Mouse (Mus musculus) stomach, postnatal 0 days (tissue): Measurements from ENCODE around the gene Mast2. TPM values are rescaled to one million over a fixed set of nuclear protein-coding genes. Genes with fewer than 3 reads are reported as not detected.
A peak's percentile ranks its signal among the peaks of the same experiment; 100 is the strongest.

ENCODE experiments used
- ATAC-seq: fragments of 200-750 bp; cut with Nextera tagmentation; 2 replicates; pipeline ENCODE4 v1.8.0; 2017; ENCODE audit not compliant: low FRiP score, low TSS enrichment
- DNase-seq: peaks from one replicate; pipeline ENCODE4 v3.0.0-alpha.2; 2016; ENCODE audit warnings: low spot score
- H3K27ac ChIP-seq: fragments of 300-500 bp; sonication (generic); replicated peaks from 2 replicates; pipeline ENCODE4 v1.5.1; 2014; ENCODE audit warnings: mild to moderate bottlenecking, control low read depth
- H3K27me3 ChIP-seq: fragments of 300-500 bp; sonication (generic); 2 replicates; pipeline ENCODE4 v1.6.1; 2014; ENCODE audit warnings: low read length; ENCODE audit not compliant: control insufficient read depth, insufficient read depth
- H3K36me3 ChIP-seq: fragments of 300-500 bp; sonication (generic); 2 replicates; pipeline ENCODE4 v1.6.1; 2014; ENCODE audit warnings: low read length, mixed read lengths; ENCODE audit not compliant: control insufficient read depth, insufficient read depth
- H3K4me1 ChIP-seq: fragments of 300-500 bp; sonication (generic); replicated peaks from 2 replicates; pipeline ENCODE4 v1.6.1; 2014; ENCODE audit warnings: antibody characterized with exemption; ENCODE audit not compliant: control insufficient read depth, insufficient read depth
- H3K4me2 ChIP-seq: fragments of 300-500 bp; sonication (generic); replicated peaks from 2 replicates; pipeline ENCODE4 v1.6.1; 2014; ENCODE audit warnings: low read depth, mild to moderate bottlenecking, control low read depth, moderate library complexity
- H3K4me3 ChIP-seq: fragments of 300-500 bp; sonication (generic); 2 replicates; pipeline ENCODE4 v1.5.1; 2014; ENCODE audit warnings: low read depth, low read length, control low read depth
- H3K9ac ChIP-seq: fragments of 300-500 bp; sonication (generic); 2 replicates; pipeline ENCODE4 v1.6.1; 2014; ENCODE audit warnings: mild to moderate bottlenecking, low read length, control low read depth, mixed read lengths
- H3K9me3 ChIP-seq: fragments of 300-500 bp; sonication (generic); 2 replicates; pipeline ENCODE4 v1.6.1; 2016; ENCODE audit warnings: low read length; ENCODE audit not compliant: control insufficient read depth
- CTCF ChIP-seq: IDR thresholded peaks from 2 replicates; pipeline ENCODE4 v1.5.1; 2016; ENCODE audit warnings: antibody characterized with exemption, low read depth, mild to moderate bottlenecking, moderate library complexity
- EP300 ChIP-seq: optimal IDR thresholded peaks from 2 replicates; pipeline ENCODE3; 2016; ENCODE audit warnings: antibody characterized with exemption
- WGBS: fragments of 180-500 bp; shearing (Covaris S2); extraction: QIAGEN DNeasy Blood & Tissue Kit; methylation state at CpG from one replicate; pipeline ENCODE4 v1.1.7; 2014; 5-methylcytosine and 5-hydroxymethylcytosine counted together
- polyA plus RNA-seq: library from polyadenylated mRNA; unstranded; fragments of >200 nt; fragmentation: Nextera tagmentation; extraction: Ambion mirVana; gene quantifications from 2 replicates; pipeline ENCODE4 v1.2.1, GENCODE M21; 2015

The Mast2 gene
- polyA plus RNA-seq, 1 experiment from 2014 or later, result 5.1 TPM

GRCm38 (mm10) chr4:116405955-116406351 lies 58.0 kb downstream of the Mast2 start:
- no peak for TF ChIP-seq CTCF
- TF ChIP-seq EP300, result no peak
- no peak overlapping the region for H3K9ac ChIP-seq
- DNase-seq (no peak), ATAC-seq (no peak)
- no peak overlapping the region for H3K27ac ChIP-seq
- WGBS, result 25% methylated on average over 8 of the region's 8 CpGs
- no peak overlapping the region; the same call in 1 of the 2 replicates for H3K4me2 ChIP-seq
- H3K9me3 ChIP-seq, result no peaks in the 10 kb centered on the region
- no peaks in the 10 kb centered on the region for H3K36me3 ChIP-seq
- no peak overlapping the region for H3K4me3 ChIP-seq
- H3K27me3 ChIP-seq, result no peaks in the 10 kb centered on the region
- H3K4me1 ChIP-seq, result no peaks in the 10 kb centered on the region

GRCm38 (mm10) chr4:116405276-116405954 lies 58.6 kb downstream of the Mast2 start:
- 41% methylated on average over 7 of the region's 7 CpGs for WGBS
- Histone ChIP-seq H3K9ac (no peak overlapping the region), H3K4me2 (no peak overlapping the region; the same call in 1 of the 2 replicates), H3K4me3 (no peak overlapping the region), H3K9me3 (no peaks in the 10 kb centered on the region), H3K4me1 (no peaks in the 10 kb centered on the region), H3K27me3 (no peaks in the 10 kb centered on the region), H3K27ac (no peak overlapping the region), H3K36me3 (no peaks in the 10 kb centered on the region)
- TF ChIP-seq EP300 (no peak), CTCF (no peak)
- DNase-seq (no peak), ATAC-seq (peak; percentile 24; the same call in 1 of the 2 replicates)

DNA sequence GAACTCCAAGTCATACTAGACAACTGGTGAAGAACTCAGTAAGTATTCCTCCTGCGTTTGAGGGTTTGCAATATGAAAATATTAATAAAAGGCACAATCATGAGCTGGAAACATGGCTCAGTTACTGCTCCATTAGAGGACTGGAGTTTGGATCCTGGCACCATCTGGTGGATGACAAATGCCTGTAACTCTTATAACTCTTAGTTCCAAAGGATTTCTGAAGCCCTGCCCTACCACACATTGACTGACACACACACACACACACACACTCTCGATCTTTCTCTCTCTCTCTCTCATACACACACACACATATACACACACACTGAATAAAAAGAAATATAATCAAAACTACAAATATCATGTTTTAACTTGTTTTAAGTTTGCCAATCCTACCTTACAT lies 60.1 kb downstream of the Mast2 start:
- Histone ChIP-seq H3K9me3 (no peaks in the 10 kb centered on the region), H3K4me3 (no peak overlapping the region), H3K27ac (no peak overlapping the region), H3K27me3 (no peaks in the 10 kb centered on the region), H3K4me1 (no peaks in the 10 kb centered on the region), H3K36me3 (no peaks in the 10 kb centered on the region), H3K4me2 (no peak overlapping the region), H3K9ac (no peak overlapping the region)
- 65% methylated on average over 2 of the region's 2 CpGs for WGBS
- ATAC-seq (no peak), DNase-seq (no peak)
- no peak for TF ChIP-seq EP300
- peak; percentile 58 for TF ChIP-seq CTCF

- no peak for DNase-seq
- H3K4me2 ChIP-seq, result no peak overlapping the region
- ATAC-seq, result no peak
- H3K4me3 ChIP-seq, result no peak overlapping the region
- H3K36me3 ChIP-seq, result no peaks in the 10 kb centered on the region
- TF ChIP-seq EP300, result no peak
- TF ChIP-seq CTCF, result no peak
- no peaks in the 10 kb centered on the region for H3K27me3 ChIP-seq
- H3K9ac ChIP-seq, result no peak overlapping the region
- WGBS, result 85% methylated on average over 1 of the region's 1 CpGs
- no peaks in the 10 kb centered on the region for H3K4me1 ChIP-seq
- no peaks in the 10 kb centered on the region for H3K9me3 ChIP-seq
- no peak overlapping the region for H3K27ac ChIP-seq
These were observed 61.3 kb downstream of the Mast2 start for GRCm38 (mm10) chr4:116402708-116403107.

GRCm38 (mm10) chr4:116398051-116398450 lies 65.9 kb downstream of the Mast2 start:
- Histone ChIP-seq H3K9ac (no peak overlapping the region), H3K27me3 (no peaks in the 10 kb centered on the region), H3K4me3 (no peak overlapping the region), H3K4me1 (no peaks in the 10 kb centered on the region), H3K4me2 (no peak overlapping the region), H3K36me3 (no peaks in the 10 kb centered on the region), H3K9me3 (no peaks in the 10 kb centered on the region), H3K27ac (no peak overlapping the region)
- ATAC-seq, result no peak
- WGBS, result 40% methylated on average over 1 of the region's 1 CpGs
- no peak for DNase-seq
- TF ChIP-seq CTCF, result no peak
- no peak for TF ChIP-seq EP300

GRCm38 (mm10) chr4:116377973-116378667 lies 85.9 kb downstream of the Mast2 start:
- no peaks in the 10 kb centered on the region for H3K27me3 ChIP-seq
- 28% methylated on average over 2 of the region's 2 CpGs for WGBS

More at GRCm38 (mm10) chr4:116377973-116378667, 85.9 kb downstream of the Mast2 start:
- H3K36me3 ChIP-seq, result no peaks in the 10 kb centered on the region
- H3K4me2 ChIP-seq, result no peak overlapping the region
- H3K4me3 ChIP-seq, result no peak overlapping the region
- no peaks in the 10 kb centered on the region for H3K9me3 ChIP-seq
- no peaks in the 10 kb centered on the region for H3K4me1 ChIP-seq
- H3K9ac ChIP-seq, result no peak overlapping the region
- no peak for DNase-seq
- TF ChIP-seq EP300 (no peak), CTCF (no peak)
- no peak for ATAC-seq
- H3K27ac ChIP-seq, result no peak overlapping the region
